Mouse (Mus musculus) limb, embryonic 14.5 days (tissue): Measurements from ENCODE around the gene Palld. TPM values are rescaled to one million over a fixed set of nuclear protein-coding genes. Genes with fewer than 3 reads are reported as not detected.

Experiments used
- ATAC-seq: fragments of 200-750 bp; cut with Nextera tagmentation; 2 replicates; pipeline ENCODE4 v1.8.0; 2017; ENCODE audit warnings: low read depth, moderate number of reproducible peaks, moderate TSS enrichment; ENCODE audit not compliant: low FRiP score
- DNase-seq: peaks from one replicate; pipeline ENCODE4 v3.0.0-alpha.2; 2015; ENCODE audit warnings: low spot score
- H3K27ac ChIP-seq: fragments of 300-500 bp; sonication (generic); replicated peaks from 2 replicates; pipeline ENCODE4 v1.5.1; 2014; ENCODE audit warnings: low read depth, mild to moderate bottlenecking, low read length, moderate library complexity, mixed read lengths
- H3K27me3 ChIP-seq: fragments of 300-500 bp; sonication (generic); 2 replicates; pipeline ENCODE4 v1.6.1; 2014; ENCODE audit warnings: low read length, mixed read lengths; ENCODE audit not compliant: control insufficient read depth, insufficient read depth
- H3K36me3 ChIP-seq: fragments of 300-500 bp; sonication (generic); 2 replicates; pipeline ENCODE4 v1.6.1; 2014; ENCODE audit warnings: mild to moderate bottlenecking, low read length, moderate library complexity, mixed read lengths; ENCODE audit not compliant: control insufficient read depth, insufficient read depth
- H3K4me1 ChIP-seq: fragments of 300-500 bp; sonication (generic); 2 replicates; pipeline ENCODE4 v1.6.1; 2014; ENCODE audit warnings: antibody characterized with exemption, low read length, mixed read lengths; ENCODE audit not compliant: control insufficient read depth, insufficient read depth
- H3K4me2 ChIP-seq: fragments of 300-500 bp; sonication (generic); replicated peaks from 2 replicates; pipeline ENCODE4 v1.6.1; 2014; ENCODE audit warnings: low read depth, mild to moderate bottlenecking, low read length, moderate library complexity; ENCODE audit not compliant: severe bottlenecking
- H3K4me3 ChIP-seq: fragments of 300-500 bp; sonication (generic); replicated peaks from 2 replicates; pipeline ENCODE4 v1.5.1; 2014; ENCODE audit warnings: low read length
- H3K9ac ChIP-seq: fragments of 300-500 bp; sonication (generic); 2 replicates; pipeline ENCODE4 v1.6.1; 2014; ENCODE audit warnings: mild to moderate bottlenecking, low read depth, low read length, moderate library complexity; ENCODE audit not compliant: severe bottlenecking
- H3K9me3 ChIP-seq: fragments of 300-500 bp; sonication (generic); 2 replicates; pipeline ENCODE4 v1.6.1; 2016; ENCODE audit warnings: low read length; ENCODE audit not compliant: control insufficient read depth
- POLR2A ChIP-seq: fragments of 200-500 bp; IDR thresholded peaks from 2 replicates; pipeline ENCODE4 v1.8.0; 2012; ENCODE audit warnings: inconsistent platforms, mild to moderate bottlenecking, moderate library complexity, borderline replicate concordance; ENCODE audit not compliant: insufficient read depth, insufficient read length; ENCODE audit errors: extremely low read depth
- WGBS: fragments of 180-500 bp; shearing (Covaris S2); extraction: QIAGEN DNeasy Blood & Tissue Kit; methylation state at CpG from one replicate; pipeline ENCODE4 v1.1.7; 2014; 5-methylcytosine and 5-hydroxymethylcytosine counted together
- polyA plus RNA-seq, 2 experiments: library from polyadenylated mRNA; depleted of rRNA in 1 of 2; stranded (reverse) in 1 of 2; unstranded in 1 of 2; fragments of >200 nt; fragmentation: Nextera tagmentation in 1 of 2; extraction: Ambion mirVana in 1 of 2; gene quantifications; 2 replicates each; pipeline versions ENCODE4 v1.2.1 to v1.2.3; 2012 to 2014

The Palld gene
- polyA plus RNA-seq, 2 experiments: 61.4 to 99.0 TPM

- ATAC-seq (no peak), DNase-seq (no peak)
- no peak overlapping the region for H3K4me3 ChIP-seq
- no peaks in the 10 kb centered on the region for H3K9me3 ChIP-seq
- H3K4me1 ChIP-seq: no peaks in the 10 kb centered on the region
- no peaks in the 10 kb centered on the region for H3K36me3 ChIP-seq
- H3K27ac ChIP-seq: no peak overlapping the region
- 61% methylated on average over 6 of the region's 6 CpGs for WGBS
- H3K4me2 ChIP-seq: no peak overlapping the region
- TF ChIP-seq POLR2A: no peak
- no peak overlapping the region for H3K9ac ChIP-seq
- no peaks in the 10 kb centered on the region for H3K27me3 ChIP-seq
These were observed 427.2 kb downstream of the Palld start for GRCm38 (mm10) chr8:61475251-61475673.

GRCm38 (mm10) chr8:61470213-61470612, 432.3 kb downstream of the Palld start:
- H3K36me3 ChIP-seq: no peaks in the 10 kb centered on the region
- no peak overlapping the region for H3K4me3 ChIP-seq
- no peaks in the 10 kb centered on the region for H3K4me1 ChIP-seq
- H3K9me3 ChIP-seq: no peaks in the 10 kb centered on the region
- WGBS: 87% methylated on average over 4 of the region's 4 CpGs
- DNase-seq: no peak
- ATAC-seq: no peak
- no peak overlapping the region for H3K27ac ChIP-seq
- no peak overlapping the region for H3K9ac ChIP-seq
- no peak for TF ChIP-seq POLR2A
- H3K4me2 ChIP-seq: no peak overlapping the region
- H3K27me3 ChIP-seq: no peaks in the 10 kb centered on the region

- TF ChIP-seq POLR2A: no peak
- Histone ChIP-seq H3K27ac (no peak overlapping the region), H3K27me3 (no peaks in the 10 kb centered on the region), H3K9me3 (no peaks in the 10 kb centered on the region), H3K4me2 (no peak overlapping the region), H3K36me3 (no peaks in the 10 kb centered on the region), H3K4me1 (no peaks in the 10 kb centered on the region), H3K4me3 (no peak overlapping the region), H3K9ac (no peak overlapping the region)
- 91% methylated on average over 3 of the region's 3 CpGs for WGBS
- DNase-seq (no peak), ATAC-seq (no peak)
These were observed 435.0 kb downstream of the Palld start for GRCm38 (mm10) chr8:61467553-61467815.

- H3K4me3 ChIP-seq: no peak overlapping the region
- DNase-seq (no peak), ATAC-seq (no peak)
- H3K4me1 ChIP-seq: no peaks in the 10 kb centered on the region
- no peak overlapping the region for H3K4me2 ChIP-seq
- H3K9me3 ChIP-seq: no peaks in the 10 kb centered on the region
- no peaks in the 10 kb centered on the region for H3K27me3 ChIP-seq
- no peaks in the 10 kb centered on the region for H3K36me3 ChIP-seq
- no peak overlapping the region for H3K27ac ChIP-seq
- TF ChIP-seq POLR2A: no peak
- 90% methylated on average over 15 of the region's 15 CpGs for WGBS
- H3K9ac ChIP-seq: no peak overlapping the region
These were observed 435.6 kb downstream of the Palld start for GRCm38 (mm10) chr8:61466696-61467552.

- no peak overlapping the region for H3K4me2 ChIP-seq
- no peak overlapping the region for H3K27ac ChIP-seq
- H3K9ac ChIP-seq: no peak overlapping the region
- 83% methylated on average over 2 of the region's 2 CpGs for WGBS
- TF ChIP-seq POLR2A: no peak
- H3K9me3 ChIP-seq: no peaks in the 10 kb centered on the region
- DNase-seq: no peak
- no peak overlapping the region for H3K4me3 ChIP-seq
- H3K27me3 ChIP-seq: no peaks in the 10 kb centered on the region
- H3K36me3 ChIP-seq: no peaks in the 10 kb centered on the region
- H3K4me1 ChIP-seq: no peaks in the 10 kb centered on the region
- ATAC-seq: no peak
These were observed 438.1 kb downstream of the Palld start for GRCm38 (mm10) chr8:61464393-61464792.

GRCm38 (mm10) chr8:61462221-61462620, 440.3 kb downstream of the Palld start:
- DNase-seq (no peak), ATAC-seq (no peak)
- no peak overlapping the region for H3K4me3 ChIP-seq
- H3K9ac ChIP-seq: no peak overlapping the region
- H3K9me3 ChIP-seq: no peaks in the 10 kb centered on the region
- H3K36me3 ChIP-seq: no peaks in the 10 kb centered on the region
- no peaks in the 10 kb centered on the region for H3K4me1 ChIP-seq
- H3K27ac ChIP-seq: no peak overlapping the region
- no peaks in the 10 kb centered on the region for H3K27me3 ChIP-seq
- WGBS: 77% methylated on average over 5 of the region's 5 CpGs
- no peak overlapping the region for H3K4me2 ChIP-seq
- TF ChIP-seq POLR2A: no peak

Other genes starting within 250 kb of the Palld start
- 0.17 and 0.24 TPM in 2 replicates for gene Ddx60, start 25.4 kb upstream of the Palld start, polyA plus RNA-seq (2012; rRNA removed)
- gene Ddx60, start 25.4 kb upstream of the Palld start, polyA plus RNA-seq (2014; fragmentation: Nextera tagmentation; extraction: Ambion mirVana): 0.51 and 1.3 TPM in 2 replicates
- gene Anxa10, start 220.5 kb upstream of the Palld start, polyA plus RNA-seq (2012; rRNA removed): 0.05 TPM in 1 of 2 replicates, not detected in the other
- not detected in 2 replicates for gene Anxa10, start 220.5 kb upstream of the Palld start, polyA plus RNA-seq (2014; fragmentation: Nextera tagmentation; extraction: Ambion mirVana)